Mouse (Mus musculus) midbrain, embryonic 13.5 days (tissue): Measurements from ENCODE around the gene Gm3002. TPM values are rescaled to one million over a fixed set of nuclear protein-coding genes. Genes with fewer than 3 reads are reported as not detected.
"Not testable (repeated sequence)": the region's sequence is repeated elsewhere in the genome, so short reads cannot be mapped to it uniquely, and the experiment has no call there.

Source experiments
- ATAC-seq: fragments of 200-750 bp; cut with Nextera tagmentation; 2 replicates; pipeline ENCODE4 v1.8.0; 2017; ENCODE audit warnings: mild to moderate bottlenecking, moderate TSS enrichment, moderate library complexity
- H3K27ac ChIP-seq: fragments of 300-500 bp; sonication (generic); 2 replicates; pipeline ENCODE4 v1.5.1; 2015; ENCODE audit warnings: inconsistent platforms, mild to moderate bottlenecking, moderate library complexity
- H3K27me3 ChIP-seq: fragments of 300-500 bp; sonication (generic); 2 replicates; pipeline ENCODE4 v1.6.1; 2015; ENCODE audit warnings: mild to moderate bottlenecking, inconsistent platforms
- H3K36me3 ChIP-seq: fragments of 300-500 bp; sonication (generic); 2 replicates; pipeline ENCODE4 v1.6.1; 2015; ENCODE audit warnings: mild to moderate bottlenecking, inconsistent platforms
- H3K4me1 ChIP-seq: fragments of 300-500 bp; sonication (generic); replicated peaks from 2 replicates; pipeline ENCODE4 v1.6.1; 2015; ENCODE audit warnings: inconsistent platforms
- H3K4me2 ChIP-seq: fragments of 300-500 bp; sonication (generic); replicated peaks from 2 replicates; pipeline ENCODE4 v1.6.1; 2015; ENCODE audit warnings: moderate library complexity, mild to moderate bottlenecking, inconsistent platforms
- H3K4me3 ChIP-seq: fragments of 300-500 bp; sonication (generic); replicated peaks from 2 replicates; pipeline ENCODE4 v1.5.1; 2015; ENCODE audit warnings: mild to moderate bottlenecking, inconsistent platforms
- H3K9ac ChIP-seq: fragments of 300-500 bp; sonication (generic); replicated peaks from 2 replicates; pipeline ENCODE4 v1.6.1; 2015; ENCODE audit warnings: mild to moderate bottlenecking, inconsistent platforms
- H3K9me3 ChIP-seq: fragments of 300-500 bp; sonication (generic); 2 replicates; pipeline ENCODE4 v1.6.1; 2016; ENCODE audit warnings: mild to moderate bottlenecking, inconsistent platforms
- WGBS: fragments of 180-500 bp; shearing (Covaris S2); methylation state at CpG from one replicate; pipeline ENCODE4 v1.1.7; 2015; 5-methylcytosine and 5-hydroxymethylcytosine counted together
- polyA plus RNA-seq: library from polyadenylated mRNA; unstranded; fragments of >200 nt; fragmentation: Nextera tagmentation; extraction: Ambion mirVana; gene quantifications from 2 replicates; pipeline ENCODE4 v1.2.1, GENCODE M21; 2015

The Gm3002 gene
- 1.7 and 2.5 TPM in 2 replicates for polyA plus RNA-seq

- not testable (repeated sequence) for H3K9ac ChIP-seq
These were observed at the start of gene Gm3002 for GRCm38 (mm10) chr14:3809774-3810173. TSS of gene Gm3002 (plus strand) at chr14:3810074.

DNA sequence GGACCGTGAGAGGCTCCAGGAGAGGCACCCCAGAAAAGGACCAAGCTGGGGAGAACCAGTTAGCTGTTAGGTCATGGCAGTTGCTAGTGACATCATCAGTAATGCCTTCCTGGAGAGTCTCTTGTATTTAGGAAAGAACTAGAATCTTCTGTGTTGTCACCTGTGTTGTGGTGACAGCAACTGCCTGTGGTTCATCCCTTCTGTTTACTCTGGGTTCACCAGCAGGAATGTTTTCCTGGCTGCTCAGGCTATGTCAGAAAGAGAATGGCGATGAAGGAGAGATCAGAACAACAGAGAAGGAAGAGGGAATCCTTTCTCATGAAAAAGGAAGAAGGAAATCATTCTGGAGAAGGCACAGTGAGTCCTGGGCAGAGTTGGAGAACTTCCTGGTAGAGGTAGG is 36.1 kb downstream of the Gm3002 start, which contains the start of gene Gm3033:
Gene Gm3033, plus strand, starts transcription at position 301 of the 400 bp plus-strand sequence.
- not testable (repeated sequence) for H3K27me3 ChIP-seq, H3K9me3 ChIP-seq, H3K4me3 ChIP-seq, H3K9ac ChIP-seq, H3K27ac ChIP-seq, H3K4me1 ChIP-seq, H3K36me3 ChIP-seq, ATAC-seq, H3K4me2 ChIP-seq
- no CpG with 5 or more reads among the region's 2 CpGs for WGBS

More at GRCm38 (mm10) chr14:3809774-3810173, at the start of gene Gm3002:
- not testable (repeated sequence) for H3K27ac ChIP-seq, H3K27me3 ChIP-seq, H3K4me3 ChIP-seq, H3K9me3 ChIP-seq, H3K4me1 ChIP-seq, ATAC-seq, H3K36me3 ChIP-seq, H3K4me2 ChIP-seq
- whole genome bisulfite sequencing, result no CpG with 5 or more reads among the region's 31 CpGs

DNA sequence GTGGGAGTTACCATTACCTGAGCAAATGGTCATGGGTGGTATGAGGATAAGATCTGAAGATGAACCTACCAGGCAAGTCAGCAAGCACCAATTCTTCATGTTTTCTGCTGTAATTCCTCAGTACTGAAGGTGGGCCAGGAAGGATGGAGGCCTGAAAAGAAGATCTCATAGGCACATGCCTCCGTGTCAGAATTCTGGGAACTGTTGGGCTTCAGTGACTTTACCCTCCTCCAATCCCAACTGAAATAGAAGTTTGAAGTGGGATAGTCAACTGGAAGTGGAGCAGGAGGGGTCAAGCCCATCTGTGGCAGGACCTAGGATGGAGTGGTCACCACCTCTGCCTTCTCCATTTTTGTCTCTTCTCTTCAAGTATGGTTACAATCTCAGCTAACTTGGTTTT is 74.0 kb downstream of the Gm3002 start, which contains the start of gene Gm2916:
Gene Gm2916, plus strand, starts transcription at position 301 of the 400 bp plus-strand sequence.
- not testable (repeated sequence) for H3K4me2 ChIP-seq, H3K9ac ChIP-seq
- WGBS, result no CpG with 5 or more reads among the region's 1 CpGs

GRCm38 (mm10) chr14:3931456-3931855 is 121.6 kb downstream of the Gm3002 start, which contains the start of gene Gm3029:
TSS of gene Gm3029 (plus strand) at chr14:3931756.
- not testable (repeated sequence) for H3K36me3 ChIP-seq, H3K4me1 ChIP-seq, H3K27ac ChIP-seq, H3K9ac ChIP-seq, H3K9me3 ChIP-seq, H3K4me3 ChIP-seq, H3K4me2 ChIP-seq, ATAC-seq, H3K27me3 ChIP-seq
- 38% methylated on average over 1 of the region's 2 CpGs for WGBS

More for the DNA sequence above, 74.0 kb downstream of the Gm3002 start, which contains the start of gene Gm2916:
- H3K9me3 ChIP-seq, H3K27me3 ChIP-seq, H3K4me3 ChIP-seq, H3K36me3 ChIP-seq, ATAC-seq, H3K4me1 ChIP-seq, H3K27ac ChIP-seq: not testable (repeated sequence)

- H3K27ac ChIP-seq, H3K36me3 ChIP-seq, H3K4me3 ChIP-seq, H3K4me2 ChIP-seq, H3K9ac ChIP-seq, H3K9me3 ChIP-seq, ATAC-seq, H3K4me1 ChIP-seq, H3K27me3 ChIP-seq: not testable (repeated sequence)
- WGBS, result no CpG with 5 or more reads among the region's 2 CpGs
These were observed 153.4 kb downstream of the Gm3002 start, which contains the start of gene Gm3095 for GRCm38 (mm10) chr14:3963247-3963646. TSS of gene Gm3095 (plus strand) at chr14:3963547.

DNA sequence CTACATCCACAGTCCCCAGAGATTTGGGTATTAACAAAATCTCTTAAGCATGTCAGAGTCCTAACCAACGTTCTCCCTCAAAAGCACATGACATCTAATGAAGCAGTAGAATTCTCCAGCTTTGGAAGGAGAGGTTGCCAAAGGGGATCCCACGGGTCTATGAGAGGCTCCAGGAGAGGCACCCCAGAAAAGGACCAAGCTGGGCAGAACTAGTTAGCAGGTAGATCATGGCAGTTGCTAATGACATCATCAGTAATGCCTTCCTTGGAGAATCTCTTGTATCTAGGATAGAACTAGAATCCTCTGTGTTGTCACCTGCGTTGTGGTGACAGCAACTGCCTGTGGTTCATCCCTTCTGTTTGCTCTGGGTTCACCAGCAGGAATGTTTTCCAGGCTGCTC is 188.2 kb downstream of the Gm3002 start, which contains the start of gene Gm3099:
Gene Gm3099, plus strand, starts transcription at position 301 of the 400 bp plus-strand sequence.
- not testable (repeated sequence) for H3K27ac ChIP-seq, H3K9me3 ChIP-seq, H3K9ac ChIP-seq, H3K27me3 ChIP-seq, ATAC-seq, H3K4me1 ChIP-seq, H3K4me3 ChIP-seq, H3K4me2 ChIP-seq, H3K36me3 ChIP-seq
- 71% methylated on average over 2 of the region's 3 CpGs for WGBS

Other genes with a start within 250 kb of the Gm3002 start
- gene Gm3012, start 175.6 kb upstream of the Gm3002 start, polyA plus RNA-seq, result not detected in 2 replicates
- gene Gm3020, start 158.0 kb upstream of the Gm3002 start, polyA plus RNA-seq, result 9.0 and 12.1 TPM in 2 replicates
- gene Gm3043, start 121.3 kb upstream of the Gm3002 start, polyA plus RNA-seq, result not detected in 2 replicates
- gene Gm3033, start 36.2 kb downstream of the Gm3002 start, polyA plus RNA-seq, result not detected in 2 replicates
- gene Gm2916, start 74.1 kb downstream of the Gm3002 start, polyA plus RNA-seq, result not detected in 2 replicates
- gene Gm3029, start 121.7 kb downstream of the Gm3002 start, polyA plus RNA-seq, result not detected in 2 replicates
- 0.89 and 1.2 TPM in 2 replicates for gene Gm3095, start 153.5 kb downstream of the Gm3002 start, polyA plus RNA-seq
- gene Gm3099, start 188.3 kb downstream of the Gm3002 start, polyA plus RNA-seq, result not detected in 2 replicates
- gene Gm5796, start 213.9 kb downstream of the Gm3002 start, polyA plus RNA-seq, result 1.2 and 2.3 TPM in 2 replicates